Mouse (Mus musculus) embryonic facial prominence, embryonic 12.5 days (tissue): Measurements from ENCODE around the gene Shkbp1. TPM values are rescaled to one million over a fixed set of nuclear protein-coding genes. Genes with fewer than 3 reads are reported as not detected.

Experiments
- ATAC-seq: fragments of 200-750 bp; cut with Nextera tagmentation; 2 replicates; pipeline ENCODE4 v1.8.0; 2017; ENCODE audit not compliant: insufficient number of reproducible peaks, insufficient read depth, low FRiP score, low TSS enrichment
- H3K27ac ChIP-seq: fragments of 300-500 bp; sonication (generic); 2 replicates; pipeline ENCODE4 v1.5.1; 2016; ENCODE audit warnings: mild to moderate bottlenecking
- H3K27me3 ChIP-seq: fragments of 300-500 bp; sonication (generic); 2 replicates; pipeline ENCODE4 v1.6.1; 2016; ENCODE audit warnings: mild to moderate bottlenecking, moderate library complexity
- H3K36me3 ChIP-seq: fragments of 300-500 bp; sonication (generic); 2 replicates; pipeline ENCODE4 v1.6.1; 2016; ENCODE audit warnings: mild to moderate bottlenecking
- H3K4me1 ChIP-seq: fragments of 300-500 bp; sonication (generic); 2 replicates; pipeline ENCODE4 v1.6.1; 2016
- H3K4me2 ChIP-seq: fragments of 300-500 bp; sonication (generic); replicated peaks from 2 replicates; pipeline ENCODE4 v1.6.1; 2016; ENCODE audit warnings: mild to moderate bottlenecking, moderate library complexity
- H3K4me3 ChIP-seq: fragments of 300-500 bp; sonication (generic); 2 replicates; pipeline ENCODE4 v1.5.1; 2016; ENCODE audit warnings: mild to moderate bottlenecking
- H3K9ac ChIP-seq: fragments of 300-500 bp; sonication (generic); 2 replicates; pipeline ENCODE4 v1.6.1; 2016; ENCODE audit warnings: mild to moderate bottlenecking, moderate library complexity
- H3K9me3 ChIP-seq: fragments of 300-500 bp; sonication (generic); 2 replicates; pipeline ENCODE4 v1.6.1; 2016; ENCODE audit warnings: mild to moderate bottlenecking, moderate library complexity
- WGBS: fragments of 180-500 bp; shearing (Covaris S2); methylation state at CpG from one replicate; pipeline ENCODE4 v1.1.7; 2016; 5-methylcytosine and 5-hydroxymethylcytosine counted together
- polyA plus RNA-seq: library from polyadenylated mRNA; unstranded; fragments of >200 nt; fragmentation: Nextera tagmentation; extraction: Ambion mirVana; gene quantifications from 2 replicates; pipeline ENCODE4 v1.2.1, GENCODE M21; 2016

Shkbp1 gene
- polyA plus RNA-seq, 1 experiment from 2014 or later: 75.8 TPM

GRCm38 (mm10) chr7:27331854-27332253 is 24.0 kb downstream of the Shkbp1 start:
- H3K9ac ChIP-seq: peak overlapping the region; percentile 29
- 5% methylated on average over 8 of the region's 8 CpGs for WGBS
- H3K9me3 ChIP-seq: no peaks in the 10 kb centered on the region
- peak overlapping the region; percentile 53; the same call in 1 of the 2 replicates for H3K4me3 ChIP-seq
- peaks cover 53% of the 10 kb centered on the region for H3K4me1 ChIP-seq
- H3K36me3 ChIP-seq: no peaks in the 10 kb centered on the region
- ATAC-seq: no peak
- H3K27me3 ChIP-seq: peaks cover 85% of the 10 kb centered on the region
- no peak overlapping the region for H3K27ac ChIP-seq
- H3K4me2 ChIP-seq: peak overlapping the region; percentile 91

- H3K9me3 ChIP-seq: no peaks in the 10 kb centered on the region
- no peak overlapping the region for H3K27ac ChIP-seq
- no peak for ATAC-seq
- peak overlapping the region; percentile 91 for H3K4me2 ChIP-seq
- H3K4me1 ChIP-seq: peaks cover 55% of the 10 kb centered on the region
- peaks cover 89% of the 10 kb centered on the region for H3K27me3 ChIP-seq
- no peaks in the 10 kb centered on the region for H3K36me3 ChIP-seq
- H3K9ac ChIP-seq: no peak overlapping the region
- WGBS: 4% methylated on average over 8 of the region's 8 CpGs
- 0 out of 2 replicates have a peak overlapping the region, but pooled peaks have one; percentile 38 for H3K4me3 ChIP-seq
Observed at GRCm38 (mm10) chr7:27331541-27331851, 24.3 kb downstream of the Shkbp1 start.

GRCm38 (mm10) chr7:27330709-27331540 is 24.9 kb downstream of the Shkbp1 start:
- Histone ChIP-seq H3K9ac (peak overlapping the region; percentile 11; the same call in 1 of the 2 replicates), H3K4me3 (peak overlapping the region; percentile 38), H3K27ac (peak overlapping the region; percentile 59; the same call in 1 of the 2 replicates), H3K4me2 (peak overlapping the region; percentile 91), H3K4me1 (peaks cover 61% of the 10 kb centered on the region), H3K27me3 (peaks cover 95% of the 10 kb centered on the region), H3K9me3 (no peaks in the 10 kb centered on the region), H3K36me3 (no peaks in the 10 kb centered on the region)
- WGBS: 1% methylated on average over 39 of the region's 39 CpGs
- no peak for ATAC-seq

GRCm38 (mm10) chr7:27329981-27330380 is 25.8 kb downstream of the Shkbp1 start:
- no peak for ATAC-seq
- Histone ChIP-seq H3K4me1 (peaks cover 59% of the 10 kb centered on the region), H3K27me3 (peaks cover 98% of the 10 kb centered on the region), H3K9ac (no peak overlapping the region), H3K27ac (no peak overlapping the region), H3K36me3 (no peaks in the 10 kb centered on the region), H3K9me3 (no peaks in the 10 kb centered on the region), H3K4me3 (peak overlapping the region; percentile 38; the same call in 1 of the 2 replicates), H3K4me2 (peak overlapping the region; percentile 91)
- 24% methylated on average over 17 of the region's 17 CpGs for WGBS

GRCm38 (mm10) chr7:27329326-27329947 is 26.4 kb downstream of the Shkbp1 start:
- H3K27me3 ChIP-seq: peaks cover 97% of the 10 kb centered on the region
- no peaks in the 10 kb centered on the region for H3K9me3 ChIP-seq
- 4% methylated on average over 45 of the region's 45 CpGs for WGBS
- no peaks in the 10 kb centered on the region for H3K36me3 ChIP-seq
- H3K4me3 ChIP-seq: peak overlapping the region; percentile 17; the same call in 1 of the 2 replicates
- H3K4me2 ChIP-seq: peak overlapping the region; percentile 42
- H3K9ac ChIP-seq: peak overlapping the region; percentile 2; the same call in 1 of the 2 replicates
- no peak overlapping the region for H3K27ac ChIP-seq
- peaks cover 54% of the 10 kb centered on the region for H3K4me1 ChIP-seq
- ATAC-seq: peak; percentile 39; the same call in 1 of the 2 replicates

GRCm38 (mm10) chr7:27328648-27329047 is 27.2 kb downstream of the Shkbp1 start:
- Histone ChIP-seq H3K9ac (no peak overlapping the region), H3K4me1 (peaks cover 46% of the 10 kb centered on the region), H3K36me3 (no peaks in the 10 kb centered on the region), H3K27me3 (peaks cover 93% of the 10 kb centered on the region), H3K9me3 (no peaks in the 10 kb centered on the region), H3K4me2 (no peak overlapping the region), H3K27ac (no peak overlapping the region), H3K4me3 (no peak overlapping the region)
- no peak for ATAC-seq
- WGBS: 28% methylated on average over 16 of the region's 16 CpGs

GRCm38 (mm10) chr7:27328161-27328560 is 27.7 kb downstream of the Shkbp1 start:
- H3K9ac ChIP-seq: no peak overlapping the region
- H3K4me3 ChIP-seq: no peak overlapping the region
- H3K4me2 ChIP-seq: no peak overlapping the region
- WGBS: 81% methylated on average over 11 of the region's 11 CpGs
- H3K27ac ChIP-seq: no peak overlapping the region
- peaks cover 45% of the 10 kb centered on the region for H3K4me1 ChIP-seq
- peaks cover 89% of the 10 kb centered on the region for H3K27me3 ChIP-seq
- H3K36me3 ChIP-seq: no peaks in the 10 kb centered on the region
- no peak for ATAC-seq
- no peaks in the 10 kb centered on the region for H3K9me3 ChIP-seq

GRCm38 (mm10) chr7:27327500-27327899 is 28.3 kb downstream of the Shkbp1 start:
- Histone ChIP-seq H3K4me3 (no peak overlapping the region), H3K27me3 (peaks cover 82% of the 10 kb centered on the region), H3K36me3 (no peaks in the 10 kb centered on the region), H3K9me3 (no peaks in the 10 kb centered on the region), H3K9ac (no peak overlapping the region), H3K4me2 (no peak overlapping the region), H3K4me1 (peaks cover 38% of the 10 kb centered on the region), H3K27ac (no peak overlapping the region)
- ATAC-seq: no peak
- 90% methylated on average over 8 of the region's 8 CpGs for WGBS

GRCm38 (mm10) chr7:27326101-27326880 is 29.5 kb downstream of the Shkbp1 start:
- ATAC-seq: no peak
- no peaks in the 10 kb centered on the region for H3K36me3 ChIP-seq
- 26% methylated on average over 34 of the region's 34 CpGs for WGBS
- H3K4me3 ChIP-seq: peak overlapping the region; percentile 33; the same call in 1 of the 2 replicates
- H3K27ac ChIP-seq: no peak overlapping the region
- H3K4me1 ChIP-seq: peaks cover 34% of the 10 kb centered on the region
- peak overlapping the region; percentile 48 for H3K4me2 ChIP-seq
- no peaks in the 10 kb centered on the region for H3K9me3 ChIP-seq
- H3K9ac ChIP-seq: 0 out of 2 replicates have a peak overlapping the region, but pooled peaks have one; percentile 34
- H3K27me3 ChIP-seq: peaks cover 78% of the 10 kb centered on the region

- H3K9me3 ChIP-seq: no peaks in the 10 kb centered on the region
- H3K4me1 ChIP-seq: peaks cover 30% of the 10 kb centered on the region
- H3K4me3 ChIP-seq: peak overlapping the region; percentile 33
- H3K36me3 ChIP-seq: no peaks in the 10 kb centered on the region
- 1% methylated on average over 24 of the region's 24 CpGs for WGBS
- peak overlapping the region; percentile 48 for H3K4me2 ChIP-seq
- H3K27ac ChIP-seq: no peak overlapping the region
- no peak for ATAC-seq
- peak overlapping the region; percentile 34; the same call in 1 of the 2 replicates for H3K9ac ChIP-seq
- H3K27me3 ChIP-seq: peaks cover 76% of the 10 kb centered on the region
Observed at GRCm38 (mm10) chr7:27325697-27326096, 30.1 kb downstream of the Shkbp1 start.

GRCm38 (mm10) chr7:27324928-27325327 is 30.9 kb downstream of the Shkbp1 start:
- H3K9ac ChIP-seq: no peak overlapping the region
- ATAC-seq: no peak
- H3K27me3 ChIP-seq: peaks cover 68% of the 10 kb centered on the region
- no peaks in the 10 kb centered on the region for H3K9me3 ChIP-seq
- WGBS: 53% methylated on average over 18 of the region's 20 CpGs
- no peak overlapping the region for H3K4me2 ChIP-seq
- peaks cover 25% of the 10 kb centered on the region for H3K4me1 ChIP-seq
- no peak overlapping the region for H3K4me3 ChIP-seq
- no peak overlapping the region for H3K27ac ChIP-seq
- no peaks in the 10 kb centered on the region for H3K36me3 ChIP-seq
